24 mouse cellular contexts compared by ENCODE assay signal in the genomic region with DNA sequence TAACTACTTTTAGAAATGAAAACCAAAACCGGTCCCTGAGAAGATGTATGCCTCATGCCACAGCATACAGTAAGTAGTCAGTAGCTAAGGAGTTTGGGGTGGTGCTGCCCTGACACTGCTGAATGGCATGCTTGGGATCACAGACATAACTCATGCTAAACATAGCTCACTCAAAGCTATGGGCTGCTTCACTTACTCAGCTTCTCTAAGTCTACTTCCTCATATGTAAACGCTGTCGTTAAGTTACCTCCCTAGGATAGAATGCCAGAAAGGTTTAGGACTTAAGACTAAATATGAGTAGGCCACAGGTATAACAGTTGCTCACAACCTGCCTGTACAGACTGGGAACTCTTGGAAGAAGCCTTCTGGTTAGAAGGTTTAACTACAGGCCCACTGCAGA. TPM values are rescaled to one million over a fixed set of nuclear protein-coding genes. Genes with fewer than 3 reads are reported as not detected.
A peak's percentile ranks its signal among the peaks of the same experiment; 100 is the strongest.
DNase-seq lines count a peak whose midpoint lies in the region; ATAC-seq and TF ChIP-seq lines count a peak whose summit lies in the region.
"Had no signal": no experiment of that assay in that cellular context is flagged by ENCODE, and none has a peak within 500 bp of the region (broad histone marks: within the 10 kb centered on the region; RNA-seq: fewer than 3 reads in every experiment).

No protein-coding gene starts in this region.

- in situ Hi-C loops in CH12.LX (cut with MboI; ENCODE audit: low pct_ligation_motif_present, low pct_unique_long_range_greater_than_20kb, low sequenced_read_pairs): no loop called here

- peaks cover 53% of the 10 kb centered on the region for H3K36me3 ChIP-seq in heart, embryonic 15.5 days
- H3K36me3 ChIP-seq in CH12.LX (replicated peaks in 1 of 2; ENCODE audit: control insufficient read depth in 1 of 2, insufficient read depth in 1 of 2, low read length in 1 of 2) (peaks cover 38 to 73% of the 10 kb centered on the region in 2 experiments), MEL (ENCODE audit: control insufficient read depth in 1 of 2, insufficient read depth in 2 of 2, low read length in 2 of 2) (peaks cover 13 to 39% of the 10 kb centered on the region in 2 experiments)

- intact Hi-C loops in heart, postnatal 36 days (cut with DNase I): no loop called here

- TF ChIP-seq RAD21 in CH12.LX (IDR thresholded peaks at IDR 0.05; ENCODE audit: low read depth, low read length): no peak
- TF ChIP-seq RAD21 in MEL (IDR thresholded peaks at IDR 0.05; ENCODE audit: low read depth, low read length): no peak

- H3K9me3 ChIP-seq in heart, embryonic 15.5 days (replicated peaks): no peaks in the 10 kb centered on the region
- no peaks in the 10 kb centered on the region for H3K9me3 ChIP-seq in CH12.LX (replicated peaks; ENCODE audit: low read length)
- H3K9me3 ChIP-seq in MEL (replicated peaks; ENCODE audit: insufficient read depth, low read length): no peaks in the 10 kb centered on the region
- H3K9me3 ChIP-seq: embryonic facial prominence, embryonic 12.5 days; forebrain, embryonic 13.5 days; hindbrain, embryonic 15.5 days had no signal

- H3K4me3 ChIP-seq in heart, embryonic 15.5 days: no peak overlapping the region
- H3K4me3 ChIP-seq in CH12.LX (replicated peaks in 1 of 3; ENCODE audit: low read depth in 2 of 3, low read length in 2 of 3, poor library complexity in 1 of 3): no peak overlapping the region
- no peak overlapping the region for H3K4me3 ChIP-seq in MEL (ENCODE audit: control insufficient read depth in 1 of 2, insufficient read depth in 1 of 2, low read depth in 2 of 2, low read length in 2 of 2)
- H3K4me3 ChIP-seq: embryonic facial prominence, embryonic 12.5 days; forebrain, embryonic 13.5 days; hindbrain, embryonic 15.5 days had no signal

- H3K9ac ChIP-seq in heart, embryonic 15.5 days: no peak overlapping the region
- H3K9ac ChIP-seq in CH12.LX (ENCODE audit: insufficient read depth, low read depth): no peak overlapping the region
- no peak overlapping the region for H3K9ac ChIP-seq in MEL (ENCODE audit: control insufficient read depth, low read depth, low read length, poor library complexity, severe bottlenecking)
- H3K9ac ChIP-seq: embryonic facial prominence, embryonic 12.5 days; forebrain, embryonic 13.5 days; forebrain, postnatal 0 days; hindbrain, embryonic 15.5 days had no signal

- dilution Hi-C loops in CH12.LX (cut with MboI; ENCODE audit: extremely low pct_ligation_motif_present, extremely low pct_unique_long_range_greater_than_20kb, low sequenced_read_pairs): no loop called here

- no peak overlapping the region for H3K4me2 ChIP-seq in heart, embryonic 15.5 days
- H3K4me2 ChIP-seq in CH12.LX (ENCODE audit: insufficient read depth, low read depth, poor library complexity, severe bottlenecking): no peak overlapping the region
- H3K4me2 ChIP-seq: embryonic facial prominence, embryonic 12.5 days; forebrain, embryonic 13.5 days; heart, embryonic 11.5 days; hindbrain, embryonic 15.5 days had no signal

- TF ChIP-seq POLR2A in CH12.LX (IDR thresholded peaks at IDR 0.05; ENCODE audit: low read depth, low read length): no peak
- no peak for TF ChIP-seq POLR2A in MEL (IDR thresholded peaks at IDR 0.05; ENCODE audit: control insufficient read depth in 1 of 2, insufficient read depth in 1 of 2, low read depth in 1 of 2, low read length in 2 of 2, poor library complexity in 1 of 2)

- H3K4me1 ChIP-seq in heart, embryonic 15.5 days (replicated peaks): peaks cover 2% of the 10 kb centered on the region; the same call in 1 of the 2 replicates
- H3K4me1 ChIP-seq in CH12.LX (ENCODE audit: control insufficient read depth in 1 of 2, insufficient read depth in 2 of 2) (peaks cover 4 to 24% of the 10 kb centered on the region in 2 experiments; a peak in 3 of 4 replicates), MEL (ENCODE audit: control insufficient read depth in 1 of 2, insufficient read depth in 2 of 2, low read length in 2 of 2) (peaks cover 5 to 15% of the 10 kb centered on the region in 2 experiments)
- H3K4me1 ChIP-seq: embryonic facial prominence, embryonic 12.5 days; forebrain, embryonic 13.5 days; hindbrain, embryonic 15.5 days had no signal

- ATAC-seq in heart, embryonic 15.5 days (replicated peaks; ENCODE audit: insufficient number of reproducible peaks, insufficient read depth, low FRiP score, low read depth): no peak
- no peak for ATAC-seq in CD4-positive, CD25-positive, alpha-beta regulatory T cell, adult 4 months
- ATAC-seq: forebrain, embryonic 13.5 days; forebrain, postnatal 0 days; intestine, embryonic 16.5 days had no signal

- TF ChIP-seq EP300 in CH12.LX (IDR thresholded peaks at IDR 0.05; ENCODE audit: low read length): no peak
- 0 out of 4 replicates have a peak, but pooled peaks of 1 of the 2 experiments have one; percentile 4 for TF ChIP-seq EP300 in MEL (IDR thresholded peaks at IDR 0.05; ENCODE audit: low read depth in 1 of 2, low read length in 2 of 2)

- 60% methylated on average over 3 of the region's 3 CpGs for WGBS in heart, embryonic 15.5 days

- H3K27me3 ChIP-seq in heart, embryonic 15.5 days: no peaks in the 10 kb centered on the region
- H3K27me3 ChIP-seq in CH12.LX (replicated peaks): no peaks in the 10 kb centered on the region
- no peaks in the 10 kb centered on the region for H3K27me3 ChIP-seq in MEL (ENCODE audit: control insufficient read depth in 1 of 2, insufficient read depth in 2 of 2, low read length in 2 of 2)
- H3K27me3 ChIP-seq: embryonic facial prominence, embryonic 12.5 days; forebrain, embryonic 13.5 days; hindbrain, embryonic 15.5 days had no signal

- H3K79me2 ChIP-seq in CH12.LX (replicated peaks; ENCODE audit: control insufficient read depth, extremely low read depth, insufficient read depth, poor library complexity, severe bottlenecking): peaks cover 19% of the 10 kb centered on the region
- peaks cover 6% of the 10 kb centered on the region for H3K79me2 ChIP-seq in MEL (ENCODE audit: control insufficient read depth, insufficient read depth, low read length, poor library complexity)

- no peak for DNase-seq in heart, postnatal 36 days
- DNase-seq in CH12.LX (ENCODE audit: extremely low read depth) (peak; percentile 26), MEL (ENCODE audit: low read depth, low spot score) (peak; percentile 66)
- DNase-seq in cerebellum, postnatal 14 days: no peak
- DNase-seq: adrenal gland, adult 8-10 months; B cell, adult 2 months; cerebellum, adult 11 months; cerebellum, adult 8-10 months; cerebellum, postnatal 25 days; forebrain, postnatal 0 days; gastrocnemius, postnatal 14 days; kidney, adult 2 months had no signal

- H3K27ac ChIP-seq in heart, embryonic 15.5 days: 0 out of 2 replicates have a peak overlapping the region, but pooled peaks have one; percentile 2
- H3K27ac ChIP-seq in CH12.LX (ENCODE audit: insufficient read depth, low read depth): no peak overlapping the region
- H3K27ac ChIP-seq in MEL (ENCODE audit: control insufficient read depth, low read depth, low read length): no peak overlapping the region
- H3K27ac ChIP-seq: embryonic facial prominence, embryonic 12.5 days; forebrain, embryonic 13.5 days; hindbrain, embryonic 15.5 days had no signal

- TF ChIP-seq CTCF in CH12.LX (conservative IDR thresholded peaks at IDR 0.05 in 1 of 2, IDR thresholded peaks at IDR 0.05 in 1 of 2; ENCODE audit: low read depth in 2 of 2, low read length in 2 of 2): no peak
- no peak for TF ChIP-seq CTCF in MEL (IDR thresholded peaks at IDR 0.05 in 2 of 3, conservative IDR thresholded peaks at IDR 0.05 in 1 of 3; ENCODE audit: control insufficient read depth in 1 of 3, insufficient read depth in 1 of 3, low read depth in 2 of 3, low read length in 3 of 3, poor library complexity in 1 of 3, severe bottlenecking in 1 of 3)

TF ChIP-seq in CH12.LX, 34 proteins besides CTCF, POLR2A, EP300 and RAD21 (continues in another document):
- no peak for TF ChIP-seq ZC3H11A (IDR thresholded peaks at IDR 0.05; ENCODE audit: low read depth, low read length)
- no peak for TF ChIP-seq TCF12 (IDR thresholded peaks at IDR 0.05; ENCODE audit: low read depth, low read length)
- TF ChIP-seq RCOR1 (conservative IDR thresholded peaks at IDR 0.05; ENCODE audit: low read depth, low read length): no peak
- no peak for TF ChIP-seq JUN (IDR thresholded peaks at IDR 0.05; ENCODE audit: insufficient read depth, low read depth, low read length)
- no peak for TF ChIP-seq SIN3A (IDR thresholded peaks at IDR 0.05; ENCODE audit: low read length)
- no peak for TF ChIP-seq MXI1 (IDR thresholded peaks at IDR 0.05; ENCODE audit: low read depth, low read length)
- no peak for TF ChIP-seq PAX5 (IDR thresholded peaks at IDR 0.05; ENCODE audit: low read length)

TF ChIP-seq in MEL, 35 proteins besides CTCF, POLR2A, EP300 and RAD21:
- TF ChIP-seq USF2 (IDR thresholded peaks at IDR 0.05; ENCODE audit: borderline replicate concordance in 1 of 2, insufficient read depth in 1 of 2, low read depth in 1 of 2, low read length in 2 of 2) (no peak), USF1 (IDR thresholded peaks at IDR 0.05; ENCODE audit: low read depth, low read length) (no peak), MYC (IDR thresholded peaks at IDR 0.05; ENCODE audit: low read depth, low read length) (no peak), JUND (IDR thresholded peaks at IDR 0.05; ENCODE audit: low read depth, low read length) (no peak), ELF1 (IDR thresholded peaks at IDR 0.05; ENCODE audit: low read depth, low read length) (peak; percentile 56; the same call in 1 of the 2 replicates)
TF ChIP-seq in MEL: peak in this region for 1.

RNA-seq across cellular contexts. Expression of a gene that starts 20.3 kb away (rescaled TPM):
- 31.7 and 34.7 TPM in 2 replicates for polyA plus RNA-seq in heart, embryonic 15.5 days (2015; fragmentation: Nextera tagmentation; extraction: Ambion mirVana)
- total RNA-seq in heart, postnatal 36 days (2021): 10 to 100 TPM; 14.7 to 16.8 TPM
- total RNA-seq in CH12.LX (2012; rRNA removed) (31.1 and 36.7 TPM in 2 replicates), CH12.LX (2014; rRNA removed) (32.2 and 37.4 TPM in 2 replicates), MEL (2012; rRNA removed) (34.4 and 38.2 TPM in 2 replicates)
- polyA plus RNA-seq in CH12.LX (2012; ENCODE audit: insufficient read length, low read depth) (34.8 and 36.6 TPM in 2 replicates), MEL (2012; ENCODE audit: insufficient read depth in 1 of 2, insufficient read length in 2 of 2, low read depth in 1 of 2, low replicate concordance in 2 of 2, missing spikeins in 1 of 2) (100 to 1,000 TPM in 1 of 2 experiments, 10 to 100 TPM in 1; 25.5 to 157 TPM)
- polyA plus RNA-seq in CD4-positive, CD25-positive, alpha-beta regulatory T cell, adult 4 months (2017; shearing (Covaris generic)): 10 to 100 TPM; 15.0 to 19.2 TPM

RNA-seq across cellular contexts. Expression of a gene that starts 44.5 kb away (rescaled TPM):
- not detected in 2 replicates for polyA plus RNA-seq in heart, embryonic 15.5 days (2015; fragmentation: Nextera tagmentation; extraction: Ambion mirVana)
- not detected for total RNA-seq in heart, postnatal 36 days (2021)
- 0.17 TPM in 1 of 2 replicates, not detected in the other for total RNA-seq in CH12.LX (2012; rRNA removed)
- not detected in 2 replicates for total RNA-seq in CH12.LX (2014; rRNA removed)
- not detected in 2 replicates for polyA plus RNA-seq in CH12.LX (2012; ENCODE audit: insufficient read length, low read depth)
- not detected in 2 replicates for total RNA-seq in MEL (2012; rRNA removed)
- not detected for polyA plus RNA-seq in MEL (2012; ENCODE audit: insufficient read depth in 1 of 2, insufficient read length in 2 of 2, low read depth in 1 of 2, low replicate concordance in 2 of 2, missing spikeins in 1 of 2)
- not detected for polyA plus RNA-seq in CD4-positive, CD25-positive, alpha-beta regulatory T cell, adult 4 months (2017; shearing (Covaris generic))
- total RNA-seq: ES-E14; gastrocnemius, adult 18-20 months; gastrocnemius, postnatal 14 days; heart, postnatal 25 days had no signal
- polyA plus RNA-seq: cortical plate, adult 2 months; gonadal fat pad, adult 2 months; heart, embryonic 11.5 days; intestine, embryonic 16.5 days; kidney, adult 2 months had no signal

Comparison
In these comparisons a context has a peak if more than half of its experiments do, and no peak if none do; other contexts are left out.
1. DNase-seq: peak in CH12.LX (single experiment) and MEL (single experiment); none in heart, postnatal 36 days (0 of 2) and cerebellum, postnatal 14 days (0 of 2).